Mouse (Mus musculus) heart, postnatal 0 days (tissue): Measurements from ENCODE around the gene Josd1. TPM values are rescaled to one million over a fixed set of nuclear protein-coding genes. Genes with fewer than 3 reads are reported as not detected.

Experiments
- ATAC-seq: fragments of 200-750 bp; cut with Nextera tagmentation; 2 replicates; pipeline ENCODE4 v1.8.0; 2017; ENCODE audit warnings: low read depth, moderate number of reproducible peaks, moderate library complexity; ENCODE audit not compliant: insufficient read depth
- DNase-seq: peaks from one replicate; pipeline ENCODE4 v3.0.0-alpha.2; 2016; ENCODE audit warnings: low spot score
- H3K27ac ChIP-seq: fragments of 300-500 bp; sonication (generic); 2 replicates; pipeline ENCODE4 v1.5.1; 2014; ENCODE audit warnings: low read depth, mild to moderate bottlenecking
- H3K27me3 ChIP-seq: fragments of 300-500 bp; sonication (generic); 2 replicates; pipeline ENCODE4 v1.6.1; 2014; ENCODE audit warnings: low read length, mixed read lengths; ENCODE audit not compliant: control insufficient read depth, insufficient read depth
- H3K36me3 ChIP-seq: fragments of 300-500 bp; sonication (generic); replicated peaks from 2 replicates; pipeline ENCODE4 v1.6.1; 2014; ENCODE audit warnings: low read length, mixed read lengths; ENCODE audit not compliant: control insufficient read depth, insufficient read depth
- H3K4me1 ChIP-seq: fragments of 300-500 bp; sonication (generic); 2 replicates; pipeline ENCODE4 v1.6.1; 2014; ENCODE audit warnings: antibody characterized with exemption; ENCODE audit not compliant: control insufficient read depth, insufficient read depth
- H3K4me2 ChIP-seq: fragments of 300-500 bp; sonication (generic); 2 replicates; pipeline ENCODE4 v1.6.1; 2014; ENCODE audit warnings: low read depth, mild to moderate bottlenecking, low read length, moderate library complexity
- H3K4me3 ChIP-seq: fragments of 300-500 bp; sonication (generic); 2 replicates; pipeline ENCODE4 v1.5.1; 2014; ENCODE audit warnings: low read depth, low read length
- H3K9ac ChIP-seq: fragments of 300-500 bp; sonication (generic); replicated peaks from 2 replicates; pipeline ENCODE4 v1.6.1; 2014; ENCODE audit warnings: low read depth, low read length, mixed read lengths
- H3K9me3 ChIP-seq: fragments of 300-500 bp; sonication (generic); replicated peaks from 2 replicates; pipeline ENCODE4 v1.6.1; 2016; ENCODE audit warnings: low read length; ENCODE audit not compliant: control insufficient read depth
- CTCF ChIP-seq: IDR thresholded peaks from 2 replicates; pipeline ENCODE4 v1.5.1; 2016; ENCODE audit warnings: antibody characterized with exemption, control low read depth, low read depth
- EP300 ChIP-seq: IDR thresholded peaks from 2 replicates; pipeline ENCODE4 v1.6.1; 2016; ENCODE audit warnings: antibody characterized with exemption, low read depth
- WGBS: fragments of 180-500 bp; shearing (Covaris S2); extraction: QIAGEN DNeasy Blood & Tissue Kit; methylation state at CpG from one replicate; pipeline ENCODE4 v1.1.7; 2014; 5-methylcytosine and 5-hydroxymethylcytosine counted together
- polyA plus RNA-seq: library from polyadenylated mRNA; unstranded; fragments of >200 nt; fragmentation: Nextera tagmentation; extraction: Ambion mirVana; gene quantifications from 2 replicates; pipeline ENCODE4 v1.2.1, GENCODE M21; 2015
- total RNA-seq: library from RNA; depleted of rRNA; stranded (reverse); fragments of >200 nt; gene quantifications from 2 replicates; pipeline ENCODE4 v1.2.3, GENCODE M21; 2014; ENCODE audit warnings: low replicate concordance

The Josd1 gene
- total and polyA plus RNA-seq, 2 experiments from 2014 or later: 17.3 to 60.6 TPM

- no peak for DNase-seq
- Histone ChIP-seq H3K27me3 (no peaks in the 10 kb centered on the region), H3K36me3 (peaks cover 74% of the 10 kb centered on the region), H3K4me1 (no peaks in the 10 kb centered on the region), H3K9me3 (no peaks in the 10 kb centered on the region), H3K4me3 (no peak overlapping the region), H3K4me2 (no peak overlapping the region), H3K9ac (no peak overlapping the region), H3K27ac (no peak overlapping the region)
- TF ChIP-seq CTCF (no peak), EP300 (no peak)
- WGBS: 87% methylated on average over 8 of the region's 8 CpGs
- ATAC-seq: no peak
Measured at GRCm38 (mm10) chr15:79720267-79720666, 32.5 kb upstream of the Josd1 start.

DNA sequence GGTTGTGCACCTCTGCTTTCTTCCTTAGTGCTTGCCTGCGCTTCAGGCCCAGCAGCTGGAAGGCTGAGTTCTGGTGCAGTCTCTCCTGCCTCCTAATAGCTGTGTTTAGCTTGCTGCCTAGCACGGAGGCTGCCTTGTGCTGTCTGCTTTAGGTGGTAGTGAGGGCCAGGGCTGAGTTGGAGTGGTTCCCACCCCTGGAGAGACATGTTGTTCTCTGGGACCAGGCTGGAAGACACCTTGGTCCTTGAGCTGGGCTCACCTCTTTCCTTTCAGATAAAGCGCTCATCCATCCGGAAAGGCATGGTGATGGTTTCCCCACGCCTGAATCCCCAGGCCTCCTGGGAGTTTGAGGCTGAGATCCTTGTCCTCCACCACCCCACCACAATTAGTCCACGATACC, 29.0 kb upstream of the Josd1 start:
- TF ChIP-seq EP300: no peak
- TF ChIP-seq CTCF: no peak
- WGBS: 91% methylated on average over 6 of the region's 6 CpGs
- peaks cover 94% of the 10 kb centered on the region for H3K36me3 ChIP-seq

DNA sequence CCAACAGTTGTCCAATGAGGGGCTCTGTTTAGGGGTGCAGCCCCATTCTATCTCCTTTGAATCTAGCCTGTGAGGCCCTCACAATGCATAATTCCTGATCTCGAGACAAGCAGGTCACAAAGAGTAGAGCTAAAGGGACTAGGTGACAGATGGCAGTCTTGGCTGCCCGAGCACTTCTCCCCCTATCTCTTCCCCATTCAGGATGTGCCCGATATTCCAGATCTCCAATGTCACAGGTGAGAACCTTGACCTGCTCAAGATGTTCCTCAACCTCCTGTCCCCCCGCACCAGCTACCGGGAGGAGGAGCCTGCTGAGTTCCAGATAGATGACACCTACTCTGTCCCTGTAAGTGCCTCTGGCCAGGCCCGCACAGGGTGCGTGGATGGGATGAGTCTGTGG, 27.9 kb upstream of the Josd1 start:
- peaks cover 97% of the 10 kb centered on the region for H3K36me3 ChIP-seq
- no peak overlapping the region for H3K4me3 ChIP-seq
- no peak for ATAC-seq
- 89% methylated on average over 7 of the region's 7 CpGs for WGBS
- no peak for DNase-seq
- TF ChIP-seq CTCF: no peak
- no peak for TF ChIP-seq EP300
- no peak overlapping the region for H3K4me2 ChIP-seq
- H3K27ac ChIP-seq: no peak overlapping the region
- no peaks in the 10 kb centered on the region for H3K9me3 ChIP-seq
- no peaks in the 10 kb centered on the region for H3K4me1 ChIP-seq
- H3K9ac ChIP-seq: no peak overlapping the region
- H3K27me3 ChIP-seq: no peaks in the 10 kb centered on the region

More for the DNA sequence above, 29.0 kb upstream of the Josd1 start:
- H3K27ac ChIP-seq: no peak overlapping the region
- no peak overlapping the region for H3K9ac ChIP-seq
- H3K4me3 ChIP-seq: no peak overlapping the region
- no peak overlapping the region for H3K4me2 ChIP-seq
- no peak for ATAC-seq
- no peak for DNase-seq
- no peaks in the 10 kb centered on the region for H3K9me3 ChIP-seq
- H3K4me1 ChIP-seq: no peaks in the 10 kb centered on the region
- H3K27me3 ChIP-seq: no peaks in the 10 kb centered on the region

DNA sequence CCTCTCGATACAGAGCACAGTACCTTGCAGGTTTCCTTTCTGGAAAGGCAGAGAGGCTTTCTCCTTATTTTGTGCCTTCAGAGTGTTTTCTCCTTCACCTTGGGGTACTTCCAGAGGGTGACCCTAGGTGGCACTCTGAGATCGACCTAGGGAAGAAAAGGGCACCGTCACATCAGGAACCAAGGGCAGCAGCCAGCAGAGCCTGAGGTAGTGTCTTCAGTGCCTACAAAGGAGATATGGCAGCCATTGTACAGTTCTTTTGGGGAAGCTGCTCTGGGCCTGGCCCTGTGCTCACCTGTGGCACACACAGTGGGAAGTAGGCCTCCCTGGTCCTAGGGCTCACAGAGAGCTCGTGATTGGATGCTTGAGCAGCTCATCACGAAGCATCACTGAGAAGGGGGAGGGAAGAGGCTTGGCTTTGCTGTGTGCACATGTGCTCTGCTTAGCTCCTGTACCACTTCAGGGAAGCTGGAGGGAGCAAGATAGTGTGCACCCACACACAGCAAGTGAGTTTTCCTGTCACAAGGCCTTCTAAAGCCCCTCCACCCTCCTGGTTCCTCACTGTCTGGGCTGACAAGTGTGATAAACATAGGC, 20.6 kb upstream of the Josd1 start:
- no peak overlapping the region for H3K4me2 ChIP-seq
- 92% methylated on average over 5 of the region's 5 CpGs for WGBS
- no peak overlapping the region for H3K27ac ChIP-seq
- ATAC-seq: no peak; the same call in 1 of the 2 replicates
- H3K9ac ChIP-seq: no peak overlapping the region
- H3K9me3 ChIP-seq: no peaks in the 10 kb centered on the region
- no peaks in the 10 kb centered on the region for H3K4me1 ChIP-seq
- DNase-seq: no peak
- no peaks in the 10 kb centered on the region for H3K27me3 ChIP-seq
- H3K36me3 ChIP-seq: peaks cover 64% of the 10 kb centered on the region
- no peak overlapping the region for H3K4me3 ChIP-seq
- TF ChIP-seq EP300 (no peak), CTCF (no peak)

- Histone ChIP-seq H3K9me3 (no peaks in the 10 kb centered on the region), H3K4me1 (no peaks in the 10 kb centered on the region), H3K4me2 (no peak overlapping the region), H3K9ac (no peak overlapping the region), H3K4me3 (no peak overlapping the region), H3K27ac (no peak overlapping the region), H3K27me3 (no peaks in the 10 kb centered on the region), H3K36me3 (peaks cover 48% of the 10 kb centered on the region)
- DNase-seq: no peak
- no peak for TF ChIP-seq EP300
- TF ChIP-seq CTCF: no peak
- WGBS: 71% methylated on average over 17 of the region's 17 CpGs
- ATAC-seq: no peak
Measured at GRCm38 (mm10) chr15:79706603-79707214, 19.0 kb upstream of the Josd1 start.
